Mouse (Mus musculus) retina, embryonic 14.5 days (tissue): ENCODE results near the gene Ttc21a.

Source experiments
- DNase-seq: peaks from one replicate; pipeline ENCODE4 v3.0.0-alpha.2; 2015; ENCODE audit warnings: low spot score

Gene Ttc21a

GRCm38 (mm10) chr9:119976704-119977556 lies 39.5 kb downstream of the Ttc21a start:
- DNase-seq: no peak

GRCm38 (mm10) chr9:119977557-119978060 lies 40.2 kb downstream of the Ttc21a start:
- no peak for DNase-seq

GRCm38 (mm10) chr9:119978151-119978810 lies 40.9 kb downstream of the Ttc21a start:
- DNase-seq: peak; percentile 57

GRCm38 (mm10) chr9:119978811-119979441 lies 41.5 kb downstream of the Ttc21a start:
- no peak for DNase-seq

- no peak for DNase-seq
These were observed 42.3 kb downstream of the Ttc21a start for GRCm38 (mm10) chr9:119979749-119980148.

- DNase-seq: no peak
These were observed 43.4 kb downstream of the Ttc21a start for GRCm38 (mm10) chr9:119980770-119981182.

GRCm38 (mm10) chr9:119981183-119982179 lies 44.1 kb downstream of the Ttc21a start:
- peak; percentile 72 for DNase-seq

GRCm38 (mm10) chr9:119982241-119982811 lies 44.9 kb downstream of the Ttc21a start:
- DNase-seq: no peak

- no peak for DNase-seq
These were observed 45.6 kb downstream of the Ttc21a start for GRCm38 (mm10) chr9:119982956-119983551.

GRCm38 (mm10) chr9:119983585-119984535 lies 46.5 kb downstream of the Ttc21a start:
- peak; percentile 78 for DNase-seq

- DNase-seq: no peak
These were observed 47.2 kb downstream of the Ttc21a start, which contains the start of gene Csrnp1 for GRCm38 (mm10) chr9:119984536-119985011. Csrnp1 (minus strand) TSS chr9:119984658.

- no peak for DNase-seq
These were observed 48.6 kb downstream of the Ttc21a start for GRCm38 (mm10) chr9:119985881-119986574.

- no peak for DNase-seq
These were observed 50.9 kb downstream of the Ttc21a start for GRCm38 (mm10) chr9:119988304-119988703.

GRCm38 (mm10) chr9:119991310-119991709 lies 53.9 kb downstream of the Ttc21a start:
- no peak for DNase-seq

GRCm38 (mm10) chr9:119993092-119993844 lies 55.9 kb downstream of the Ttc21a start:
- no peak for DNase-seq

GRCm38 (mm10) chr9:119994207-119994606 lies 56.8 kb downstream of the Ttc21a start:
- no peak for DNase-seq

- DNase-seq: no peak
These were observed 58.7 kb downstream of the Ttc21a start for GRCm38 (mm10) chr9:119996080-119996479.

GRCm38 (mm10) chr9:119998776-119999175 lies 61.4 kb downstream of the Ttc21a start:
- DNase-seq: no peak
